Mouse (Mus musculus) activated CD4-positive, CD25-positive, alpha-beta regulatory T cell, adult 4 months (primary cell): ENCODE data around the gene Guca1a. TPM values are rescaled to one million over a fixed set of nuclear protein-coding genes. Genes with fewer than 3 reads are reported as not detected.
"Not testable (repeated sequence)": the region's sequence is repeated elsewhere in the genome, so short reads cannot be mapped to it uniquely, and the experiment has no call there.

Source experiments
- ATAC-seq: one replicate; pipeline ENCODE4 v1.8.0; 2017
- polyA plus RNA-seq, 2 experiments: library from polyadenylated mRNA; unstranded; fragments of 100-300 nt; shearing (Covaris generic); gene quantifications; one replicate each; pipeline ENCODE4 v1.2.1; 2017

Guca1a gene
- polyA plus RNA-seq, 2 experiments from 2014 or later: not detected

DNA sequence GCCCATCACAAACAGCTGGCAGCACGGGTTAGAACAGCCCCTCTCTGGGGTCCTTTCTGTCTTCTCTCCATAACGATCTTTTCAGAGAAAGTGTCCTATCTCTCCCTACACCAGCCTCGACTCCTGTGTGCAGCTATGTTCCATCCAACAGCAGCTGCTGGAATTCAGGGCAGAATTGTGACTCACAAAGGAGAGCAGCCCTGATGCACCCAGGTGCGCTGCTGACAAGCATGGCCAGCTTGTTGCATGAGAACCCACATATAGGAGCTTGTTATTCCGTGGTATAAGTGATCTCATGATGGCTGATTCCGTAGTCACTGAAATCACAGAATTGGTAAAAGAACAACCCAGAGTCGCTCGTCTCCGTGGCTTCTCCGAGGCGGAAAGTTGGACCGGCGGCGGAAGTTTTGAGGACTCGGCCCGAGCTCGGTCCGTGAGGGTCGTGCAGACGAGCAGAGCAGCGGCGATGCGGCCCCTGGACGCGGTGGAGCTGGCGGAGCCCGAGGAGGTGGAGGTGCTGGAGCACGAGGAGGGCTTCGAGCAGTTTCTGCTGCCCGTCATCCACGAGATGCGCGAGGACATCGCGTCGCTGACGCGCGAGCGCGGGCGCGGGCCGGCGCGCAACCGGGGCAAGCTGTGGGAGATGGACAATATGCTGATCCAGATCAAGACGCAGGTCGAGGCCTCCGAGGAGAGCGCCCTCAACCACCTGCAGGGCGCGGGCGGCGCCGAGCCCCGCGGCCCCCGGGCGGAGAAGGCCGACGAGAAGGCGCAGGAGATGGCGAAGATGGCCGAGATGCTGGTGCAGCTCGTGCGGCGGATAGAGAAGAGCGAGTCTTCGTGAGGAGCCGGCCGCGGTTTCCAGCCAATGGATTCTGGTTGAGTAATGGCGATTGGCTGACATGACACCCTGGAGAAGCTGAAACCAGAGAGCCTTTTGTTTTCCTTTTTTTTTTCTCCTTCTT lies 9.8 kb upstream of the Guca1a start:
- ATAC-seq: not testable (repeated sequence)

GRCm38 (mm10) chr17:47408558-47408898 lies 8.1 kb upstream of the Guca1a start:
- no peak for ATAC-seq

GRCm38 (mm10) chr17:47407717-47408557 lies 7.6 kb upstream of the Guca1a start:
- ATAC-seq: no peak

GRCm38 (mm10) chr17:47399091-47399490 lies 1.3 kb downstream of the Guca1a start:
- no peak for ATAC-seq

GRCm38 (mm10) chr17:47395376-47395913 lies 4.9 kb downstream of the Guca1a start:
- peak; percentile 69 for ATAC-seq

GRCm38 (mm10) chr17:47394223-47394869 lies 6.0 kb downstream of the Guca1a start:
- no peak for ATAC-seq

- no peak for ATAC-seq
Observed at GRCm38 (mm10) chr17:47386649-47387048, 13.7 kb downstream of the Guca1a start.

DNA sequence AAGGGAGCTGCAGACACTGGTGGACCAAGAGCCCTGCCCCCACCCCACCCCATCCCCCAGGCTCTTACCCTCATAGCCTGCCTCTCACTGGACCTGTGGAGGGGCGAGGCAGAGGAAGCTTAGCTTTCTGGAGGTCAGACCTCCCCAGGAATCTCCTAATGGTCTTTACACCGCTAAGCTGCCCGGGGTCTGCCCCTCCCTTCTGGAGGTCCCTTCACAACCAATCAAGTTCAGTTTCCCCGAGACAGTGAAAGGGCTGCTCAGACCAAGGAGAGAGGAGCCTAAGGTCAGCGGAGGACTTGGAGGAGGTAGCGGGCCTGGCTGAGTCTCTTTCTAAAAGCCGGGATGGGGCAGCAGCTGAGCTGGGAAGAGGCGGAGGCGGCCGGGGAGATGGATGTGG lies 15.2 kb downstream of the Guca1a start, which contains the start of gene Guca1b:
Guca1b (plus strand) TSS at position 249 of the 400 bp plus-strand sequence.
- no peak for ATAC-seq

GRCm38 (mm10) chr17:47384064-47384463 lies 16.3 kb downstream of the Guca1a start:
- no peak for ATAC-seq

- no peak for ATAC-seq
Observed at GRCm38 (mm10) chr17:47383266-47383665, 17.1 kb downstream of the Guca1a start.

GRCm38 (mm10) chr17:47381917-47382316 lies 18.5 kb downstream of the Guca1a start:
- ATAC-seq: no peak

GRCm38 (mm10) chr17:47378133-47378532 lies 22.3 kb downstream of the Guca1a start:
- ATAC-seq: no peak

DNA sequence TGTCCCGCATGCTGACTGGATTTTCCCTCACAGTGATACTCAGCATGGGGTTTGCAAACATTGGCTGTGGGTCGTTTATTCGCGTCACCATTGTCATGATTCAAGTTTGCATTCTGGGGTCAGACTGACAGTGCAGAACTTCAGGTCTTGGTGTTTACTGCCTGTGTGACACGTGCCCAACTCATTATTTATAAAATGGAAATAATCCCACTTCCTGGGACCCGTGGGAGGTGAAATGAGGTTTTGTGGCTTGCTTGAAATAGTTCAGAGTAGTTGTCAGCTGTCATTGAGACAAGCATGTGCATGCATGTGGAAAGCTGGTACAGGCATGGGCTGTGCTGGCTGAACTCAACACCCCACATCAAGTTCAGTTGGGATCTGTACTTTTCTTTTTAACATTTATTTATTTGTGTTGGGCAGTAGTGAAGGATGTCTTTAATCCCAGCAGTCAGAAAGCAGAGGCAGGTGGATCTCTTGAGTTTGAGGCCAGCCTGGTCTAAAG lies 23.6 kb downstream of the Guca1a start:
- ATAC-seq: no peak

GRCm38 (mm10) chr17:47373991-47374390 lies 26.4 kb downstream of the Guca1a start:
- no peak for ATAC-seq

- peak; percentile 64 for ATAC-seq
Observed at GRCm38 (mm10) chr17:47371451-47371850, 28.9 kb downstream of the Guca1a start.

- no peak for ATAC-seq
Observed at GRCm38 (mm10) chr17:47369087-47369443, 31.3 kb downstream of the Guca1a start.

DNA sequence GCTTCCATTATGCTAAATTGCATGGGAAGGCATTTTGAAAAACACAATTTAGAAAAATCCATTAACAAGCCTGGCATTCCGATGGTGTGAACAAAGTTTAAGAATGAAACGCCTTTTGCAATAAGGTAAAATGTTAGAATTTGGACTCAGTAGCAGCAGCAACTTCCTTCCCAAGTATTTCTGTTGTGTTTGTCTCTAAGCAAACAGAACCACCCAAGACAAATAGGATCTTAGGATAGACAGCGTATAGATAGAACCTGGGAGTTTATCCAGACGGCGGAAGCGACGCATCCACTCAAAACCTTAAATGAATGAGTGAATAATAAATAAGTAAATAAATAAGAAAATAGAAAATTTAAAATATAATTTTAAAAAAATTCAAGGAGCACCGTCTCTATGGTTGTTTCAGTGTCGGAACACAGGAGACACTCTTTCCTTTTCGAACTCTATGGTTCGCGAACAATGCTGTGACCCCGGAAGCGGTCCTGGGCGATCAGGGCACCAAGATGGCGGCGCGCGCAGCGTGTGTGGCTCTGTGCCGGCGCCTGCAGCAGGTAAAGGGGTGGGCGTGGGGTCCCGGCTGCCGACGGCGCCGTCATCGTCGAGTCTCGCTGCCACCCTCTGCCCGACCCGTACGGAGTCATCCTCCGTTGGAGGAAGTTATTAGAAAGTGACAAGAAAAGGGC lies 31.8 kb downstream of the Guca1a start, which contains the start of gene Mrps10:
Mrps10 (plus strand) TSS at position 487 of the 686 bp plus-strand sequence.
- ATAC-seq: peak; percentile 89

- ATAC-seq: no peak
Observed at GRCm38 (mm10) chr17:47361343-47361742, 39.0 kb downstream of the Guca1a start.

GRCm38 (mm10) chr17:47359964-47360363 lies 40.4 kb downstream of the Guca1a start:
- ATAC-seq: no peak

DNA sequence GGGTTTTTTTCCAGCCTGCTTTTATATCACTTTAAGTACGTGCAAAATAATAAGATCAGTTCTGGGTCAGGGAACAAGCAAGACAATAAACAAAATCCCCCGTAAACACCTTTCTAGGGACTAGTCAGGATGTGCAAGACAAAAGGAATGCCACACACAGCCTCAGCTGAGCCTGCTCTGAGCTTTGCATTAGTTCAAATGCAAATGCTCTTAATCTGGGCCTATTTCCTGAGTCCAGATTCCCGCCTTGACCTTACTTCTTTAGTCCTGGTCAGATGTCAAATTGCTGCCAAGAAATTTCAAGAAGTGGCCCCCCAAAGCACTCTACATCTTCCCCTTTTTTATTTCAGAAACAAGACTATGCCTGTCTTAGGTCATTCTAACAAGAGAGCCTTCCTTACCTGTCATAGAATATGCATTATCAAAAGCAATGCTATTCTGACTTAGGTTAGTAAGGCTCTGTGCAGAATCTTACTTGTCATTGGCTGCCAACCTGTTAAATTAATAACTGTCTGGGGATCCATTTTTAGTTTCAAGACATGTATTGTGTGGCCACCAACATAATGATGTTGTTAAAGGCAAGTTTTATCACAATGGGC lies 50.6 kb downstream of the Guca1a start:
- no peak for ATAC-seq
